Mouse (Mus musculus) stomach, embryonic 16.5 days (tissue): ENCODE measurements around the gene Sephs1. TPM values are rescaled to one million over a fixed set of nuclear protein-coding genes. Genes with fewer than 3 reads are reported as not detected.
A peak's percentile ranks its signal among the peaks of the same experiment; 100 is the strongest.

Experiments used
- ATAC-seq: fragments of 200-750 bp; cut with Nextera tagmentation; 2 replicates; pipeline ENCODE4 v1.8.0; 2017; ENCODE audit warnings: moderate number of reproducible peaks, moderate TSS enrichment; ENCODE audit not compliant: insufficient read depth, low FRiP score
- H3K27ac ChIP-seq: fragments of 300-500 bp; sonication (generic); 2 replicates; pipeline ENCODE4 v1.5.1; 2014; ENCODE audit warnings: low read length
- H3K27me3 ChIP-seq: fragments of 300-500 bp; sonication (generic); 2 replicates; pipeline ENCODE4 v1.6.1; 2014; ENCODE audit warnings: low read length, control low read depth, mixed read lengths; ENCODE audit not compliant: control insufficient read depth, insufficient read depth
- H3K36me3 ChIP-seq: fragments of 300-500 bp; sonication (generic); 2 replicates; pipeline ENCODE4 v1.6.1; 2014; ENCODE audit warnings: low read length; ENCODE audit not compliant: control insufficient read depth, insufficient read depth
- H3K4me1 ChIP-seq: fragments of 300-500 bp; sonication (generic); 2 replicates; pipeline ENCODE4 v1.6.1; 2014; ENCODE audit warnings: low read length, control low read depth, mixed read lengths; ENCODE audit not compliant: control insufficient read depth, insufficient read depth
- H3K4me2 ChIP-seq: fragments of 300-500 bp; sonication (generic); 2 replicates; pipeline ENCODE4 v1.6.1; 2014; ENCODE audit warnings: low read depth, low read length, mixed read lengths
- H3K4me3 ChIP-seq: fragments of 300-500 bp; sonication (generic); replicated peaks from 2 replicates; pipeline ENCODE4 v1.5.1; 2014; ENCODE audit warnings: mild to moderate bottlenecking, low read length
- H3K9ac ChIP-seq: fragments of 300-500 bp; sonication (generic); 2 replicates; pipeline ENCODE4 v1.6.1; 2014; ENCODE audit warnings: low read length
- H3K9me3 ChIP-seq: fragments of 300-500 bp; sonication (generic); replicated peaks from 2 replicates; pipeline ENCODE4 v1.6.1; 2016; ENCODE audit warnings: low read length, control low read depth; ENCODE audit not compliant: control insufficient read depth
- WGBS: fragments of 180-500 bp; shearing (Covaris S2); extraction: QIAGEN DNeasy Blood & Tissue Kit; methylation state at CpG from one replicate; pipeline ENCODE4 v1.1.7; 2014; 5-methylcytosine and 5-hydroxymethylcytosine counted together
- polyA plus RNA-seq: library from polyadenylated mRNA; unstranded; fragments of >200 nt; fragmentation: Nextera tagmentation; extraction: Ambion mirVana; gene quantifications from 2 replicates; pipeline ENCODE4 v1.2.1, GENCODE M21; 2015

Gene Sephs1
- polyA plus RNA-seq, 1 experiment from 2014 or later, result 53.0 TPM

- no peaks in the 10 kb centered on the region for H3K9me3 ChIP-seq
- no peak overlapping the region for H3K27ac ChIP-seq
- WGBS, result 69% methylated on average over 9 of the region's 9 CpGs
- H3K27me3 ChIP-seq, result no peaks in the 10 kb centered on the region
- ATAC-seq, result no peak
- H3K4me1 ChIP-seq, result no peaks in the 10 kb centered on the region
- no peak overlapping the region for H3K9ac ChIP-seq
- H3K36me3 ChIP-seq, result no peaks in the 10 kb centered on the region
- no peak overlapping the region for H3K4me2 ChIP-seq
- H3K4me3 ChIP-seq, result no peak overlapping the region
Measured at GRCm38 (mm10) chr2:4872740-4873139, 8.6 kb upstream of the Sephs1 start.

GRCm38 (mm10) chr2:4873331-4873730, 8.0 kb upstream of the Sephs1 start:
- Histone ChIP-seq H3K4me2 (no peak overlapping the region), H3K9ac (no peak overlapping the region), H3K27ac (no peak overlapping the region), H3K27me3 (no peaks in the 10 kb centered on the region), H3K36me3 (no peaks in the 10 kb centered on the region), H3K4me3 (no peak overlapping the region), H3K9me3 (no peaks in the 10 kb centered on the region), H3K4me1 (no peaks in the 10 kb centered on the region)
- WGBS, result 22% methylated on average over 6 of the region's 6 CpGs
- no peak for ATAC-seq

GRCm38 (mm10) chr2:4875090-4875489, 6.3 kb upstream of the Sephs1 start:
- ATAC-seq, result no peak
- no peaks in the 10 kb centered on the region for H3K9me3 ChIP-seq
- H3K27ac ChIP-seq, result no peak overlapping the region
- H3K4me1 ChIP-seq, result no peaks in the 10 kb centered on the region
- WGBS, result 57% methylated on average over 1 of the region's 1 CpGs
- no peaks in the 10 kb centered on the region for H3K27me3 ChIP-seq
- H3K9ac ChIP-seq, result no peak overlapping the region
- no peaks in the 10 kb centered on the region for H3K36me3 ChIP-seq
- H3K4me3 ChIP-seq, result no peak overlapping the region
- no peak overlapping the region for H3K4me2 ChIP-seq

GRCm38 (mm10) chr2:4876131-4876530, 5.2 kb upstream of the Sephs1 start:
- ATAC-seq, result no peak
- no peak overlapping the region for H3K4me3 ChIP-seq
- H3K36me3 ChIP-seq, result no peaks in the 10 kb centered on the region
- WGBS, result 70% methylated on average over 3 of the region's 3 CpGs
- H3K27ac ChIP-seq, result no peak overlapping the region
- no peaks in the 10 kb centered on the region for H3K27me3 ChIP-seq
- H3K4me2 ChIP-seq, result no peak overlapping the region
- 0 out of 2 replicates have a peak, but pooled peaks cover 4% of the 10 kb centered on the region for H3K4me1 ChIP-seq
- no peaks in the 10 kb centered on the region for H3K9me3 ChIP-seq
- H3K9ac ChIP-seq, result no peak overlapping the region

- peak overlapping the region; percentile 90 for H3K4me3 ChIP-seq
- H3K4me1 ChIP-seq, result peaks cover 7% of the 10 kb centered on the region
- no peaks in the 10 kb centered on the region for H3K36me3 ChIP-seq
- no peaks in the 10 kb centered on the region for H3K9me3 ChIP-seq
- H3K9ac ChIP-seq, result peak overlapping the region; percentile 99
- 4% methylated on average over 20 of the region's 20 CpGs for whole genome bisulfite sequencing
- no peaks in the 10 kb centered on the region for H3K27me3 ChIP-seq
- peak overlapping the region; percentile 99 for H3K27ac ChIP-seq
- ATAC-seq, result no peak
- H3K4me2 ChIP-seq, result peak overlapping the region; percentile 76
Measured at GRCm38 (mm10) chr2:4880737-4881349, 521 bp upstream of the Sephs1 start.

- H3K9me3 ChIP-seq, result no peaks in the 10 kb centered on the region
- peak overlapping the region; percentile 99 for H3K27ac ChIP-seq
- no peaks in the 10 kb centered on the region for H3K27me3 ChIP-seq
- H3K4me3 ChIP-seq, result peak overlapping the region; percentile 90
- H3K4me1 ChIP-seq, result peaks cover 7% of the 10 kb centered on the region
- peak overlapping the region; percentile 84 for H3K4me2 ChIP-seq
- H3K9ac ChIP-seq, result peak overlapping the region; percentile 99
- peak; percentile 59 for ATAC-seq
- WGBS, result under 1% methylated on average over 62 of the region's 63 CpGs
- H3K36me3 ChIP-seq, result peaks cover 3% of the 10 kb centered on the region; the same call in 1 of the 2 replicates
Measured at GRCm38 (mm10) chr2:4882249-4882791, 956 bp downstream of the Sephs1 start.

- ATAC-seq, result no peak
- Histone ChIP-seq H3K36me3 (peaks cover 9% of the 10 kb centered on the region; the same call in 1 of the 2 replicates), H3K9ac (peak overlapping the region; percentile 99), H3K9me3 (no peaks in the 10 kb centered on the region), H3K4me1 (peaks cover 7% of the 10 kb centered on the region), H3K4me2 (peak overlapping the region; percentile 84), H3K4me3 (peak overlapping the region; percentile 90), H3K27me3 (no peaks in the 10 kb centered on the region), H3K27ac (peak overlapping the region; percentile 99)
- 1% methylated on average over 18 of the region's 18 CpGs for WGBS
Measured at GRCm38 (mm10) chr2:4883009-4883704, 1.8 kb downstream of the Sephs1 start.

- H3K4me2 ChIP-seq, result no peak overlapping the region
- peaks cover 12% of the 10 kb centered on the region for H3K36me3 ChIP-seq
- 89% methylated on average over 6 of the region's 6 CpGs for WGBS
- no peak for ATAC-seq
- H3K27ac ChIP-seq, result no peak overlapping the region
- no peak overlapping the region for H3K9ac ChIP-seq
- H3K4me1 ChIP-seq, result peaks cover 4% of the 10 kb centered on the region
- H3K4me3 ChIP-seq, result no peak overlapping the region
- no peaks in the 10 kb centered on the region for H3K9me3 ChIP-seq
- no peaks in the 10 kb centered on the region for H3K27me3 ChIP-seq
Measured at GRCm38 (mm10) chr2:4886896-4887295, 5.5 kb downstream of the Sephs1 start.

- Histone ChIP-seq H3K36me3 (peaks cover 18% of the 10 kb centered on the region), H3K27ac (no peak overlapping the region), H3K9ac (no peak overlapping the region), H3K9me3 (no peaks in the 10 kb centered on the region), H3K27me3 (no peaks in the 10 kb centered on the region), H3K4me1 (no peaks in the 10 kb centered on the region), H3K4me2 (no peak overlapping the region), H3K4me3 (no peak overlapping the region)
- WGBS, result 100% methylated on average over 2 of the region's 2 CpGs
- ATAC-seq, result no peak
Measured at GRCm38 (mm10) chr2:4895598-4895997, 14.2 kb downstream of the Sephs1 start.
